In genomic region chr11:121100692-121101091, GRCm38 (mm10) we compare ENCODE assay signal across 20 mouse cellular contexts. TPM values are rescaled to one million over a fixed set of nuclear protein-coding genes. Genes with fewer than 3 reads are reported as not detected.
DNase-seq lines count a peak whose midpoint lies in the region; ATAC-seq and TF ChIP-seq lines count a peak whose summit lies in the region.
"Had no signal": no experiment of that assay in that cellular context is flagged by ENCODE, and none has a peak within 500 bp of the region (broad histone marks: within the 10 kb centered on the region; RNA-seq: fewer than 3 reads in every experiment).

No protein-coding gene starts in this region.

- H3K4me3 ChIP-seq in kidney, adult 2 months (ENCODE audit: insufficient read depth, low read depth, low read length): peak overlapping the region; percentile 27; the same call in 1 of the 2 replicates
- no peak overlapping the region for H3K4me3 ChIP-seq in forebrain, embryonic 16.5 days (replicated peaks; ENCODE audit: low read length)
- H3K4me3 ChIP-seq: erythroblast, embryonic 14.5 days; forebrain, embryonic 15.5 days; gastrocnemius, adult 2 months; neural tube, embryonic 13.5 days had no signal

- DNase-seq in kidney, adult 2 months: peak; percentile 82
- peak; percentile 41 to 78 for DNase-seq in kidney, postnatal 25 days
- DNase-seq in thymus, postnatal 14 days: no peak
- no peak for DNase-seq in heart, adult 18-20 months
- DNase-seq: cerebellum, adult 9-10 months; gastrocnemius, adult 2 months; liver; lung, embryonic 14.5 days had no signal

- no peak overlapping the region for H3K4me2 ChIP-seq in forebrain, embryonic 16.5 days (ENCODE audit: low read length)
- H3K4me2 ChIP-seq: forebrain, embryonic 15.5 days; lung, embryonic 14.5 days; neural tube, embryonic 13.5 days had no signal

- H3K9me3 ChIP-seq in forebrain, embryonic 16.5 days (ENCODE audit: control insufficient read depth, low read length): no peaks in the 10 kb centered on the region
- H3K9me3 ChIP-seq: forebrain, embryonic 15.5 days; neural tube, embryonic 13.5 days had no signal

- peaks cover 24% of the 10 kb centered on the region for H3K4me1 ChIP-seq in kidney, adult 2 months (ENCODE audit: control insufficient read depth, insufficient read depth, low read length)
- H3K4me1 ChIP-seq in forebrain, embryonic 16.5 days (replicated peaks; ENCODE audit: control insufficient read depth, insufficient read depth, low read length): no peaks in the 10 kb centered on the region
- H3K4me1 ChIP-seq: forebrain, embryonic 15.5 days; neural tube, embryonic 13.5 days had no signal

- H3K9ac ChIP-seq in forebrain, embryonic 16.5 days (replicated peaks; ENCODE audit: low read depth, low read length): no peak overlapping the region
- H3K9ac ChIP-seq: forebrain, embryonic 15.5 days; lung, embryonic 14.5 days; neural tube, embryonic 13.5 days had no signal

- no peak for TF ChIP-seq CTCF in kidney, adult 2 months (conservative IDR thresholded peaks at IDR 0.05; ENCODE audit: insufficient read depth, insufficient read length, low read depth, low read length)

- H3K27me3 ChIP-seq in kidney, adult 2 months (replicated peaks; ENCODE audit: control insufficient read depth, insufficient read depth, low read length): no peaks in the 10 kb centered on the region
- H3K27me3 ChIP-seq in forebrain, embryonic 16.5 days (replicated peaks; ENCODE audit: control insufficient read depth, insufficient read depth, low read length): no peaks in the 10 kb centered on the region
- H3K27me3 ChIP-seq: forebrain, embryonic 15.5 days; neural tube, embryonic 13.5 days had no signal

- peak; percentile 51 for ATAC-seq in CD4-positive, CD25-positive, alpha-beta regulatory T cell, adult 4 months
- peak; percentile 49 for ATAC-seq in activated CD4-positive, CD25-positive, alpha-beta regulatory T cell, adult 4 months
- ATAC-seq in forebrain, embryonic 16.5 days: no peak
- ATAC-seq: forebrain, embryonic 15.5 days; hindbrain, embryonic 16.5 days had no signal

- WGBS in kidney, adult 2 months: 17% methylated on average over 7 of the region's 7 CpGs
- WGBS in forebrain, embryonic 16.5 days: 70% methylated on average over 7 of the region's 7 CpGs

- no peaks in the 10 kb centered on the region for H3K36me3 ChIP-seq in kidney, adult 2 months (ENCODE audit: control insufficient read depth, insufficient read depth, low read length)
- no peaks in the 10 kb centered on the region for H3K36me3 ChIP-seq in forebrain, embryonic 16.5 days (ENCODE audit: control insufficient read depth, insufficient read depth)
- H3K36me3 ChIP-seq: forebrain, embryonic 15.5 days; neural tube, embryonic 13.5 days had no signal

- no peak for TF ChIP-seq POLR2A in kidney, adult 2 months (IDR thresholded peaks at IDR 0.05; ENCODE audit: low read depth, low read length)

- peak overlapping the region; percentile 88 for H3K27ac ChIP-seq in kidney, adult 2 months (ENCODE audit: insufficient read depth, low read depth, low read length)
- H3K27ac ChIP-seq in forebrain, embryonic 16.5 days (ENCODE audit: low read length): no peak overlapping the region
- H3K27ac ChIP-seq: forebrain, embryonic 15.5 days; gastrocnemius, adult 2 months; neural tube, embryonic 13.5 days had no signal

RNA-seq across cellular contexts. Expression of gene Tex19.2, which starts 17.8 kb away (rescaled TPM):
- polyA plus RNA-seq in CD4-positive, CD25-positive, alpha-beta regulatory T cell, adult 4 months (2017; shearing (Covaris generic)): not detected
- not detected for polyA plus RNA-seq in activated CD4-positive, CD25-positive, alpha-beta regulatory T cell, adult 4 months (2017; shearing (Covaris generic))
- not detected in 2 replicates for polyA plus RNA-seq in kidney, adult 2 months (2012; rRNA removed)
- not detected in 2 replicates for polyA plus RNA-seq in forebrain, embryonic 16.5 days (2015; fragmentation: Nextera tagmentation; extraction: Ambion mirVana)
- not detected for total RNA-seq in heart, adult 18-20 months (2021)
- total RNA-seq: adrenal gland, adult 18-20 months; gastrocnemius, adult 2 months; heart, postnatal 25 days; layer of hippocampus, postnatal 10 days; left cerebral cortex, postnatal 25 days; midbrain, postnatal 0 days had no signal
- polyA plus RNA-seq: erythroblast, embryonic 14.5 days; forebrain, embryonic 15.5 days; hindbrain, embryonic 16.5 days; lung, embryonic 14.5 days; midbrain, postnatal 0 days; neural tube, embryonic 13.5 days had no signal

RNA-seq across cellular contexts. Expression of gene Sectm1a, which starts 19.7 kb away (rescaled TPM):
- polyA plus RNA-seq in CD4-positive, CD25-positive, alpha-beta regulatory T cell, adult 4 months (2017; shearing (Covaris generic)): not detected
- not detected for polyA plus RNA-seq in activated CD4-positive, CD25-positive, alpha-beta regulatory T cell, adult 4 months (2017; shearing (Covaris generic))
- 2.1 and 2.8 TPM in 2 replicates for polyA plus RNA-seq in kidney, adult 2 months (2012; rRNA removed)
- polyA plus RNA-seq in forebrain, embryonic 16.5 days (2015; fragmentation: Nextera tagmentation; extraction: Ambion mirVana): not detected in 2 replicates
- total RNA-seq in heart, adult 18-20 months (2021): under 1 TPM in 1 of 2 experiments, not detected in 1; 0.26 TPM
- total RNA-seq: gastrocnemius, adult 2 months; heart, postnatal 25 days; layer of hippocampus, postnatal 10 days; left cerebral cortex, postnatal 25 days; midbrain, postnatal 0 days had no signal
- polyA plus RNA-seq: erythroblast, embryonic 14.5 days; forebrain, embryonic 15.5 days; hindbrain, embryonic 16.5 days; midbrain, postnatal 0 days; neural tube, embryonic 13.5 days had no signal

RNA-seq across cellular contexts. Expression of gene Sectm1b, which starts 37.3 kb away (rescaled TPM):
- not detected for polyA plus RNA-seq in CD4-positive, CD25-positive, alpha-beta regulatory T cell, adult 4 months (2017; shearing (Covaris generic))
- not detected for polyA plus RNA-seq in activated CD4-positive, CD25-positive, alpha-beta regulatory T cell, adult 4 months (2017; shearing (Covaris generic))
- polyA plus RNA-seq in kidney, adult 2 months (2012; rRNA removed): 66.6 and 75.2 TPM in 2 replicates
- not detected in 2 replicates for polyA plus RNA-seq in forebrain, embryonic 16.5 days (2015; fragmentation: Nextera tagmentation; extraction: Ambion mirVana)
- not detected for total RNA-seq in heart, adult 18-20 months (2021)
- total RNA-seq: gastrocnemius, adult 2 months; heart, postnatal 25 days; layer of hippocampus, postnatal 10 days; left cerebral cortex, postnatal 25 days; midbrain, postnatal 0 days had no signal
- polyA plus RNA-seq: erythroblast, embryonic 14.5 days; forebrain, embryonic 15.5 days; hindbrain, embryonic 16.5 days; lung, embryonic 14.5 days; midbrain, postnatal 0 days; neural tube, embryonic 13.5 days had no signal

RNA-seq across cellular contexts. Expression of gene Tex19.1, which starts 45.3 kb away (rescaled TPM):
- under 1 TPM in 1 of 2 experiments, not detected in 1; 0.24 TPM for polyA plus RNA-seq in CD4-positive, CD25-positive, alpha-beta regulatory T cell, adult 4 months (2017; shearing (Covaris generic))
- not detected for polyA plus RNA-seq in activated CD4-positive, CD25-positive, alpha-beta regulatory T cell, adult 4 months (2017; shearing (Covaris generic))
- not detected in 2 replicates for polyA plus RNA-seq in kidney, adult 2 months (2012; rRNA removed)
- polyA plus RNA-seq in forebrain, embryonic 16.5 days (2015; fragmentation: Nextera tagmentation; extraction: Ambion mirVana): not detected in 2 replicates
- total RNA-seq in heart, adult 18-20 months (2021): not detected
- total RNA-seq: adrenal gland, adult 18-20 months; gastrocnemius, adult 2 months; heart, postnatal 25 days; layer of hippocampus, postnatal 10 days; left cerebral cortex, postnatal 25 days; midbrain, postnatal 0 days had no signal
- polyA plus RNA-seq: erythroblast, embryonic 14.5 days; forebrain, embryonic 15.5 days; hindbrain, embryonic 16.5 days; lung, embryonic 14.5 days; midbrain, postnatal 0 days; neural tube, embryonic 13.5 days had no signal

RNA-seq across cellular contexts. Expression of gene Uts2r, which starts 59.4 kb away (rescaled TPM):
- polyA plus RNA-seq in CD4-positive, CD25-positive, alpha-beta regulatory T cell, adult 4 months (2017; shearing (Covaris generic)): not detected
- polyA plus RNA-seq in activated CD4-positive, CD25-positive, alpha-beta regulatory T cell, adult 4 months (2017; shearing (Covaris generic)): not detected
- not detected in 2 replicates for polyA plus RNA-seq in kidney, adult 2 months (2012; rRNA removed)
- 0.16 and 0.19 TPM in 2 replicates for polyA plus RNA-seq in forebrain, embryonic 16.5 days (2015; fragmentation: Nextera tagmentation; extraction: Ambion mirVana)
- under 1 TPM in 1 of 2 experiments, not detected in 1; 0.30 TPM for total RNA-seq in heart, adult 18-20 months (2021)
- total RNA-seq: adrenal gland, adult 18-20 months; left cerebral cortex, postnatal 25 days had no signal
- polyA plus RNA-seq: forebrain, embryonic 15.5 days; lung, embryonic 14.5 days had no signal

Comparison
In these comparisons a context has a peak if more than half of its experiments do, and no peak if none do; other contexts are left out.
1. DNase-seq: peak in kidney, adult 2 months (single experiment) and kidney, postnatal 25 days (2 of 2); none in thymus, postnatal 14 days (single experiment) and heart, adult 18-20 months (0 of 2).
2. RNA of gene Sectm1b, which starts 37.3 kb away (polyA plus RNA-seq): 66.6 to 75.2 TPM in kidney, adult 2 months; not detected in CD4-positive, CD25-positive, alpha-beta regulatory T cell, adult 4 months, not detected in activated CD4-positive, CD25-positive, alpha-beta regulatory T cell, adult 4 months and not detected in forebrain, embryonic 16.5 days; every median in the first group is over 10 times any median in the second.